Mouse (Mus musculus) liver, embryonic 12.5 days (tissue): ENCODE data around the gene Oxa1l. TPM values are rescaled to one million over a fixed set of nuclear protein-coding genes. Genes with fewer than 3 reads are reported as not detected.
"Not testable (repeated sequence)": the region's sequence is repeated elsewhere in the genome, so short reads cannot be mapped to it uniquely, and the experiment has no call there.

ENCODE experiments used
- ATAC-seq: fragments of 200-750 bp; cut with Nextera tagmentation; 2 replicates; pipeline ENCODE4 v1.8.0; 2017; ENCODE audit warnings: moderate number of reproducible peaks, mild to moderate bottlenecking, moderate library complexity
- H3K27ac ChIP-seq: fragments of 300-500 bp; sonication (generic); 2 replicates; pipeline ENCODE4 v1.5.1; 2016; ENCODE audit warnings: mild to moderate bottlenecking
- H3K27me3 ChIP-seq: fragments of 300-500 bp; sonication (generic); replicated peaks from 2 replicates; pipeline ENCODE4 v1.6.1; 2016; ENCODE audit warnings: mild to moderate bottlenecking, moderate library complexity
- H3K36me3 ChIP-seq: fragments of 300-500 bp; sonication (generic); 2 replicates; pipeline ENCODE4 v1.6.1; 2016; ENCODE audit warnings: mild to moderate bottlenecking, moderate library complexity
- H3K4me1 ChIP-seq: fragments of 300-500 bp; sonication (generic); 2 replicates; pipeline ENCODE4 v1.6.1; 2016
- H3K4me2 ChIP-seq: fragments of 300-500 bp; sonication (generic); 2 replicates; pipeline ENCODE4 v1.6.1; 2016; ENCODE audit warnings: mild to moderate bottlenecking, moderate library complexity
- H3K4me3 ChIP-seq: fragments of 300-500 bp; sonication (generic); 2 replicates; pipeline ENCODE4 v1.5.1; 2016; ENCODE audit warnings: mild to moderate bottlenecking, moderate library complexity
- H3K9ac ChIP-seq: fragments of 300-500 bp; sonication (generic); 2 replicates; pipeline ENCODE4 v1.6.1; 2016; ENCODE audit warnings: mild to moderate bottlenecking, moderate library complexity
- H3K9me3 ChIP-seq: fragments of 300-500 bp; sonication (generic); replicated peaks from 2 replicates; pipeline ENCODE4 v1.6.1; 2016; ENCODE audit warnings: mild to moderate bottlenecking, moderate library complexity
- WGBS: fragments of 180-500 bp; shearing (Covaris S2); methylation state at CpG from one replicate; pipeline ENCODE4 v1.1.7; 2016; ENCODE audit not compliant: insufficient replicate concordance; 5-methylcytosine and 5-hydroxymethylcytosine counted together
- polyA plus RNA-seq: library from polyadenylated mRNA; unstranded; fragments of >200 nt; fragmentation: Nextera tagmentation; extraction: Ambion mirVana; gene quantifications from 2 replicates; pipeline ENCODE4 v1.2.1, GENCODE M21; 2016

The Oxa1l gene
- polyA plus RNA-seq, 1 experiment from 2014 or later, result 24.9 TPM

DNA sequence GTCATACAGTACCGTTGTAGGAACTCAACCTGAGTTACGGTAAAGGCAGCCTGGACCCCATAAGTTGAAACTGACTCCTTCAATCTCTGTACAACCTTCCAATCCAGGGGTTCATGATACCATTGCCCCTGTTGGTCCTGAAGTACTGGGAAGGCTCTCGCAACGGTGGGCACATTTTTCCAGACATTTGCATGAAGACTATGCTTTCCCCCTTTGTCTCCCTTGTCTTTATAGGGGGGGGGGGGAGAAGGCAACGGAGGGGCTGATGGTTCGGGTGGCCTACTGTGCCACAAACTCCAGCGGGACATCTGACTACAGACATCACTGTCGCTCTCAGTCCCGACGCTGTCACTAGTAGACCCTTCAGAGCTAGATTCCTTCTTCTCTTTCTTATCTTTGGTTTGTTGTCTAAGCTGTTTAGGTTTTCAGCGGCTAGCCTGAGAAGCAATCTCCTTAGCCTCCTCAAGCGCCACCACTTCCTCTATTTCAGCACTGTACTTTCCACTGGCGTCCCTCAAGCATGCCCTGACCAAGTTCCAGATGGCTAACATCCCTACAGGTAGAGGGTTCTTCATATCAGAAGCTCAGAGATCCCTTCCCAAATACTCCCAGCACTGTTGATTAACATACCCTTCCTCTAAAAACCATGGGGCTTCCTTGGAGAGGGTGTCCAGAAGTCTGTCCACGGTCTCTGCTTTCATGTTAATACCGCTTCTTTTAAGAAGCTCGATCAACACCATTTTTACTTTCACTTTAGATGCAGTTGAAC lies 9.7 kb upstream of the Oxa1l start:
- not testable (repeated sequence) for H3K27ac ChIP-seq, H3K9ac ChIP-seq, H3K9me3 ChIP-seq, H3K4me2 ChIP-seq, H3K27me3 ChIP-seq, ATAC-seq, H3K4me3 ChIP-seq, H3K36me3 ChIP-seq, H3K4me1 ChIP-seq
- WGBS, result 66% methylated on average over 16 of the region's 16 CpGs

DNA sequence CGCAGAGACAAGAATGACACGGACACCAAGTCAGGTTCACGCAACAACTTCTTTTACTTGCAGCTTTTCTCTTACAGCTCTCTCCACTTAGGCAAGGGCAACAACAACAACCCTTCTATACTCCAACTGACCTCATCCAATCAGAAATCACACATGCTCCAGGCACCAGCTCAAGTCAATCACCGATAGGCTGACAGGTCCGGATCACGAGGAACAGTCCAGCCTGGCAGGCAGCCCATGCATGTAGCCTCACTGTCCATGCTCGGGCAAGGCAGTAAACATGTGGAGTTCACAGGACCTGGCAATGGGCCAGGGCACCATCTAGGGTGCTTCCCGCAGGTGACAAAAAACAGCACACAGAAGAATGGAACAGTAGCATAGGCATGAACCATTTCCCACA lies 8.3 kb upstream of the Oxa1l start:
- H3K4me1 ChIP-seq, result no peaks in the 10 kb centered on the region
- H3K4me3 ChIP-seq, result no peak overlapping the region
- H3K27ac ChIP-seq, result no peak overlapping the region
- H3K4me2 ChIP-seq, result no peak overlapping the region
- no peak for ATAC-seq
- no peaks in the 10 kb centered on the region for H3K36me3 ChIP-seq
- no peaks in the 10 kb centered on the region for H3K27me3 ChIP-seq
- WGBS, result 73% methylated on average over 8 of the region's 8 CpGs
- H3K9me3 ChIP-seq, result no peaks in the 10 kb centered on the region; the same call in 1 of the 2 replicates
- H3K9ac ChIP-seq, result no peak overlapping the region

DNA sequence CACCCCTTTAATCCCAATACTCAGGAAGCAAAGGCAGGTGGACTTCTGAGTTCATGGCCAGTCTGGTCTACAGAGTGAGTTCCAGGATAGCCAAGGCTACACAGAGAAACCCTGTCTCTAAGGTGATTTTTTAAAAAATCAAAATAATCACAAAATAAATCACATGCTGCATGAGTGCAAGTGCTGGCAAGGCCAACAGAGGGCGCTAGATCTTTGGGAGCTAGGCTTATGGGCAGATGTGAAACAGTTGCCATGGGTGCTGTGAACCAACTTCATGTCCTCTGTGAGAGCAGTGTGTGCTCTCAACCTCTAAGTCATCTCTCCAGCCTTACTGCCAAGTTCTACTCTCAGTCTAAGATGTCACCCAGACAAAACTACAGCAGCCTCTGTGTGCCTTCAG lies 6.2 kb upstream of the Oxa1l start:
- H3K36me3 ChIP-seq, result no peaks in the 10 kb centered on the region
- no peak for ATAC-seq
- H3K9me3 ChIP-seq, result no peaks in the 10 kb centered on the region; the same call in 1 of the 2 replicates
- H3K4me3 ChIP-seq, result no peak overlapping the region
- WGBS, result 18% methylated on average over 1 of the region's 1 CpGs
- H3K9ac ChIP-seq, result no peak overlapping the region
- H3K27me3 ChIP-seq, result no peaks in the 10 kb centered on the region
- H3K27ac ChIP-seq, result no peak overlapping the region
- no peak overlapping the region for H3K4me2 ChIP-seq
- no peaks in the 10 kb centered on the region for H3K4me1 ChIP-seq

DNA sequence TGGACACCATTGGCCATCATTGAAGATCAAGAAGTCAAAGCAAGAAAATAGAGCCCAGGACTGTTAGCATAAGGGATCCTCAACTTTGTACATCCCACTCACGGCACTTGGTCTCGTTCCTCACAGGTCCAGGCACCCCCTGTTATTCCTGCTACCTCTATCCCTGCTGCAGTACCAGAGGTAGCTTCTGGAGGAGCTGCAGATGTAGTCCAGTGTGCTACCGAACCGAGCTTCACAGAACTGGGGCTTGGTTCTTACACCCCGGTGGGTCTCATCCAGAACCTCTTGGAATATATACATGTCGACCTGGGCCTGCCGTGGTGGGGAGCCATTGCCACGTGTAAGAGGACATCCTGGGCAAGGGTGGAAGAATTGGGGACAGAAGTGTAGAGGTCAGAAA lies 2.5 kb downstream of the Oxa1l start:
- no peak overlapping the region for H3K4me2 ChIP-seq
- no peak overlapping the region for H3K4me3 ChIP-seq
- H3K4me1 ChIP-seq, result peaks cover 18% of the 10 kb centered on the region
- no peaks in the 10 kb centered on the region for H3K9me3 ChIP-seq
- no peak overlapping the region for H3K27ac ChIP-seq
- H3K27me3 ChIP-seq, result no peaks in the 10 kb centered on the region
- 90% methylated on average over 8 of the region's 8 CpGs for WGBS
- no peak overlapping the region for H3K9ac ChIP-seq
- no peak for ATAC-seq
- H3K36me3 ChIP-seq, result peaks cover 50% of the 10 kb centered on the region

DNA sequence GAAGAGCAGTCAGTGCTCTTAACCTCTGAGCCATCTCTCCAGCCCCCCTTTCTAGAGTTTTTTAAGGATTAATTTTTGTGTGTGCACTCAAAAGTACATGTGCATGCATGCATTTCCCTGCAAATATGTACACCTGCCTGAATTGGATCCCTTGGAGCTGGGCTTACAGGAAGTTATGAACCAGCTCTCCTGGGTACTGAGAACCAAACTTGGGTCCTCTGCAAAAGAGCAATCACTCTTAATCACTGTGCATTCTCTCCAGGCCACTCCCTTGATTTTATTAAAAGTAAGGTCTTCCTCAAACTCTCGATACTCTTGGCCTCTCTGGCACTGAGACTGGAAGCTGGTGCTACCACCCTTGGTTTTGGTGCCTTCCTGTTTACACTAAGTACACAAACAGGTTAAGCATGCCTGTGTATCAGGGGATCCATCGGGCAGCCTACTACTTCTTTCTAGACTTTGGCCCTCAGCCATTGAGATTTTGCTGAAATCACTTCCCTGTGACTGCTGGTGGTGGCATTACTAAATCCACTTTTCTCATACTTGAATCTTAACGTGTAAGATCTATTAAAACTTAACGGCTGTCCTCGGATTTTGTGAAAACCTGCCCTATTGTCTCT lies 4.5 kb downstream of the Oxa1l start:
- no peak overlapping the region for H3K4me2 ChIP-seq
- ATAC-seq, result no peak
- H3K4me1 ChIP-seq, result peaks cover 16% of the 10 kb centered on the region
- no peak overlapping the region for H3K27ac ChIP-seq
- H3K27me3 ChIP-seq, result no peaks in the 10 kb centered on the region
- no peak overlapping the region for H3K4me3 ChIP-seq
- no peaks in the 10 kb centered on the region for H3K9me3 ChIP-seq
- 85% methylated on average over 5 of the region's 5 CpGs for WGBS
- no peak overlapping the region for H3K9ac ChIP-seq
- peaks cover 70% of the 10 kb centered on the region for H3K36me3 ChIP-seq

DNA sequence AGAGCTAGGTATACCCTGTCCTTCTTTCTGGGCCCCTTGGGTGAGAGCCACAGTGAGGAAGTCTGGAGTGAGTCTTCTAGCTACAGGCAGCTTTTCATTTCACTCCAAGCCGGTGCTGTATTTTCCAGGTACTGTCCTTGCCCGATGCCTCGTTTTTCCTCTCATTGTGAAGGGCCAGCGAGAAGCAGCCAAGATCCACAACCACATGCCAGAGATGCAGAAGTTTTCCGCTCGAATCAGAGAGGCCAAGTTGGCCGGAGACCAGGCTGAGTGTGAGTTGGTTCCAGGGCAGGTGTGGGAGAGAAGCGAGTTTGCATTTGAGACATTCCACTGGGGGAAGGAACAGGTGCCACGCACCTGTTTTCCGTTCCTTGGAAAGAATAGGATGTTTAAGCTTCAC lies 5.9 kb downstream of the Oxa1l start:
- Histone ChIP-seq H3K9me3 (0 out of 2 replicates have a peak, but pooled peaks cover 2% of the 10 kb centered on the region), H3K27ac (no peak overlapping the region), H3K4me3 (no peak overlapping the region), H3K36me3 (peaks cover 83% of the 10 kb centered on the region), H3K4me2 (no peak overlapping the region), H3K9ac (no peak overlapping the region), H3K4me1 (peaks cover 10% of the 10 kb centered on the region), H3K27me3 (no peaks in the 10 kb centered on the region)
- 88% methylated on average over 10 of the region's 10 CpGs for WGBS
- ATAC-seq, result no peak

DNA sequence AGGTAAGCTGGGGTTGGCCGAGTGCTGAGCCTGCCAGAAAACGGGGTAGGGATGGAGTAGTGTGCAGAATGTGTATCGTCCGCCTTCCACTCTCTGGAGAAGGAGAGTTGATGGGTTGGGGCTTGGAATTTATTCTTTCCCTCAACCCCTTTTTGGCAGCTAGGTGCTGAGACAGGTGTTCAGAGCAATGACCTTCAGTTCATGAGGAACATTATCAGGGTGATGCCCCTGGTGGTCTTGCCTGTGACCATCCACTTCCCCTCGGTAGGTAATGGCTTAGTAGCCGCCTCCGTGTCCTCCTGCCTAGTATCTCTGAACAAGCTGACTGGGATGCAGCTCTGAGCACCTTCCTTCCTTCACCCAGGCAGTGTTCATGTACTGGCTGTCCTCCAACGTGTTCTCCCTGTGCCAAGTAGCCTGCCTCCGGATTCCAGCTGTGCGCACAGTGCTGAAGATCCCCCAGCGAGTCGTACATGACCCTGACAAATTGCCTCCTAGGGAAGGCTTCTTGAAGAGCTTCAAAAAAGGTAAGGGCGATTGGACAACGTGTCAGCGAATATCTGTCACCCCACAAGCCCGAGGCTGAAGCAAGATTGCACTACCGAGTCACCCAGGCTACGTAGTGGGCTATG lies 6.9 kb downstream of the Oxa1l start:
- 83% methylated on average over 18 of the region's 18 CpGs for WGBS
- 0 out of 2 replicates have a peak, but pooled peaks have one; percentile 31 for ATAC-seq
- 0 out of 2 replicates have a peak, but pooled peaks cover 5% of the 10 kb centered on the region for H3K9me3 ChIP-seq

DNA sequence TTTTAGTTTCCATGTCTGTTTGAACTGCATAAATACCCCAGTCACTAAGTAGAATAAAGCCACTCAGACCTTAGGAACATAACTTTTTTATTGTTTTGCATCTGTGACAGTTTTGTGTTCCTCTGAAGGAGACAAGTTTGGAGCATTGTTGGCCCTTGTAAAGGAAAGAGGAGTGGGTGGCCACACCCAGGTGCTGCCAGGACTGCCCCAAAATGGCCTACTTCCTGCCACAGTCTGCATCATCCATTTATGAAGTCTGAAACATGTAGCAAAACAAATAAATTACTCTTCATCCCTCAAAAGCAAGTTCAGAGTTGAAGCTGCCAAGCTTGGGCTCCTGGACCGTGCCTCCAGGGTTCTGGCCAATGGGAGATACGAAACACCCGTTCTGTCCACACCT lies 8.7 kb downstream of the Oxa1l start:
- Histone ChIP-seq H3K36me3 (peaks cover 82% of the 10 kb centered on the region), H3K9me3 (0 out of 2 replicates have a peak, but pooled peaks cover 5% of the 10 kb centered on the region), H3K4me3 (no peak overlapping the region), H3K4me1 (no peaks in the 10 kb centered on the region), H3K9ac (no peak overlapping the region), H3K27me3 (no peaks in the 10 kb centered on the region), H3K27ac (no peak overlapping the region), H3K4me2 (no peak overlapping the region)
- 89% methylated on average over 3 of the region's 3 CpGs for WGBS
- no peak for ATAC-seq

More for the DNA sequence above, 6.9 kb downstream of the Oxa1l start:
- Histone ChIP-seq H3K27ac (no peak overlapping the region), H3K4me3 (no peak overlapping the region), H3K36me3 (peaks cover 93% of the 10 kb centered on the region), H3K9ac (no peak overlapping the region), H3K4me1 (peaks cover under 1% of the 10 kb centered on the region; the same call in 1 of the 2 replicates), H3K27me3 (no peaks in the 10 kb centered on the region), H3K4me2 (no peak overlapping the region)

DNA sequence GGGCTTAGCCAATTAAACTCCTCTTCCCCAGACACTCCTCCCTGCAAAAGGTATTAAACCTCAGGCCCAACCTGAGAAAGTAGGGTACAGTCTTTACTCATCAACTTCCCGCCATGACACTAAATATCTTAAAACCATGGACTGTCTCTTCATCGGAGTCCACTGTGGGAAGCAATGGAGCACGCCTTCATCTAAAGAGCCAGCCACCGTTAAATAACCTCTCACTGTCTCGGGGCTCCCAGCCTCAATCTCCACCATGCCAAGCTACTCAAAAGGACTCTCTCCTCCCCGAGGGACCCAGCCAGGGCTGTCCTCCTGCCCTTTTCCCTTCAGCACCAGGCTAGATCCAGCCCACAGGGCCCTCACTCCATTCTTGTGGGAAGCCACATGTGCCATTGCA lies 10.0 kb downstream of the Oxa1l start:
- Histone ChIP-seq H3K27ac (no peak overlapping the region), H3K27me3 (no peaks in the 10 kb centered on the region), H3K9ac (no peak overlapping the region), H3K36me3 (peaks cover 73% of the 10 kb centered on the region), H3K4me2 (no peak overlapping the region), H3K4me3 (no peak overlapping the region), H3K9me3 (0 out of 2 replicates have a peak, but pooled peaks cover 5% of the 10 kb centered on the region), H3K4me1 (no peaks in the 10 kb centered on the region)
- no peak for ATAC-seq
- WGBS, result 87% methylated on average over 6 of the region's 6 CpGs

DNA sequence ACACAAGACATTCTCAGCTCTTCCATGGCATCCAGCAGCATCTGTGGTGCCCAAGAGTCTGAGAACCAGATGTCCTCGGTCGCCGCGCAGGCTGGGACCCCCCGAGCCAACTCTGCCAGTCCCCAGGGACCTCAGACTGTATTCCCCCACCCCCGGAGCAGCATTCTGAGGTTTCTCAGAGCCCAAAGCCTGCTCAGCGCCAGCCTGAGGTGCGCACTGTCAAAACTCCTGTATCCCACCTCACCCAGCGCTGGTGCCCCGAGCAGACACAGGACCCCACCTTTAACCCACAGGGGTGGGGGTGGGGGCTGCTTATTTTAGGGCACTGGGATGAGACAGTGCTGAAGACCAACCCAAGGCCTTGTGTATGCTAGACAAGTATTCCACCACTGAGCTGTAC lies 10.8 kb downstream of the Oxa1l start:
- Histone ChIP-seq H3K4me3 (no peak overlapping the region), H3K36me3 (peaks cover 67% of the 10 kb centered on the region), H3K9me3 (0 out of 2 replicates have a peak, but pooled peaks cover 5% of the 10 kb centered on the region), H3K27me3 (no peaks in the 10 kb centered on the region), H3K9ac (no peak overlapping the region), H3K4me2 (no peak overlapping the region), H3K4me1 (no peaks in the 10 kb centered on the region), H3K27ac (no peak overlapping the region)
- peak; percentile 33; the same call in 1 of the 2 replicates for ATAC-seq
- WGBS, result 92% methylated on average over 10 of the region's 10 CpGs

DNA sequence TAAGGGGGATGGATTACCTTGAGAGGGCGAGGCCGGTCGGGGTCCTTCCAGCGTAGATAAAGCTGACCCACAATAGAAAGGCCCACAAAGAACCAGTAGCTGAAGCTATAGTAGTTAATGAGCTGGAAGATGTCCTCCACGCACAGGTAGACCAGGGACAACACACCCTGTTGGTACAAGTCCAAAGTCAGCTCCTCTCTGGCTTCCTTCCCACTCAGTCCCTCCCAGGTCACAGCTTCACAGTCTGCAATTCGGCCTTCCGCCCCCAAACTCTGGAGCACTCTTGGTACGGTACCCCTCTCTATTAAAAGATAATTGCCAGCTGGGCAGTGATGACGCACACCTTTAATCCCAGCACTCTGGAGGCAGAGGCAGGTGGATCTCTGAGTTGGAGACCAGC lies 12.3 kb downstream of the Oxa1l start:
- no peak for ATAC-seq
- no peaks in the 10 kb centered on the region for H3K27me3 ChIP-seq
- H3K4me1 ChIP-seq, result no peaks in the 10 kb centered on the region
- WGBS, result 87% methylated on average over 9 of the region's 9 CpGs
- no peak overlapping the region for H3K27ac ChIP-seq
- H3K36me3 ChIP-seq, result peaks cover 53% of the 10 kb centered on the region
- H3K9ac ChIP-seq, result no peak overlapping the region
- no peak overlapping the region for H3K4me3 ChIP-seq
- no peak overlapping the region for H3K4me2 ChIP-seq
- 0 out of 2 replicates have a peak, but pooled peaks cover 5% of the 10 kb centered on the region for H3K9me3 ChIP-seq

DNA sequence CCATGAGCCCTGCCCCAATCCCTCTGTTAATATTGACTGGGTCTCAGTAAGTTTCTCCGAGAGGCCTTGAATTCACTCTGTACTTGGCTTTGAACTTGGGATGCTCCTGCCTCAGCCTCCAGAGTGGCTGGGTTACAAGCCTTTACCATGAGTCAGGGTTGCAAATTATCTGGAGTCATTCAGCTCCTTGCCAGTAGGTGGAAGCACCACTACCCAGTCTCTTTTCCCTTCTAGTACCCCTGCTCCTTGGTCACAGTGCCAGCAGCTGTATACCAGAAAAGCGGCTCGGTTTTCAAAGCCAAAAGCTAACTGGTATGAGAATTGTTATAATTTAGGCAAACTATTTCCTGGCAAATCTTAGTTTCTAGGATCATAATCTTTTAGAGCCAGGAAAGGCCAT lies 15.3 kb downstream of the Oxa1l start:
- 51% methylated on average over 3 of the region's 3 CpGs for WGBS
- Histone ChIP-seq H3K4me1 (peaks cover 3% of the 10 kb centered on the region; the same call in 1 of the 2 replicates), H3K4me3 (no peak overlapping the region), H3K36me3 (peaks cover 23% of the 10 kb centered on the region), H3K9ac (no peak overlapping the region), H3K4me2 (no peak overlapping the region), H3K27ac (no peak overlapping the region), H3K27me3 (no peaks in the 10 kb centered on the region), H3K9me3 (0 out of 2 replicates have a peak, but pooled peaks cover 5% of the 10 kb centered on the region)
- ATAC-seq, result no peak
